Mouse (Mus musculus): ENCODE measurements around the gene Pigb. TPM values are rescaled to one million over a fixed set of nuclear protein-coding genes. Genes with fewer than 3 reads are reported as not detected.
"Not testable (repeated sequence)": the region's sequence is repeated elsewhere in the genome, so short reads cannot be mapped to it uniquely, and the experiment has no call there.

The Pigb gene
- polyA plus RNA-seq (2014; fragmentation: Nextera tagmentation; extraction: Ambion mirVana), result 13.2 and 21.0 TPM in 2 replicates

- no peaks in the 10 kb centered on the region for H3K27me3 ChIP-seq (ENCODE audit: control insufficient read depth, insufficient read depth, low read length)
- peak within 1 kb of the TSS; percentile 59 for H3K4me3 ChIP-seq (replicated peaks; ENCODE audit: low read length)
- H3K4me1 ChIP-seq (replicated peaks; ENCODE audit: control insufficient read depth, insufficient read depth, low read length), result peaks cover 20% of the 10 kb centered on the region
- 35% methylated on average over 6 of the region's 6 CpGs for WGBS
- H3K9me3 ChIP-seq (ENCODE audit: control insufficient read depth, low read length), result no peaks in the 10 kb centered on the region
- H3K9ac ChIP-seq, result peak within 1 kb of the TSS; percentile 80
- ATAC-seq (ENCODE audit: low FRiP score), result no peak
- no peak for DNase-seq (ENCODE audit: low spot score)
- peaks cover 10% of the 10 kb centered on the region; the same call in 1 of the 2 replicates for H3K36me3 ChIP-seq (replicated peaks; ENCODE audit: control insufficient read depth, insufficient read depth)
- peak within 1 kb of the TSS; percentile 90 for H3K27ac ChIP-seq
- peak within 1 kb of the TSS; percentile 93 for H3K4me2 ChIP-seq (replicated peaks)
Measured at GRCm38 (mm10) chr9:73040080-73040479, at the start of gene Pigb. Gene Pigb (minus strand): TSS chr9:73040378.

GRCm38 (mm10) chr9:73089222-73089920, 49.2 kb upstream of the Pigb start:
- Histone ChIP-seq H3K36me3 (replicated peaks; ENCODE audit: control insufficient read depth, insufficient read depth) (no peaks in the 10 kb centered on the region), H3K9me3 (ENCODE audit: control insufficient read depth, low read length) (no peaks in the 10 kb centered on the region), H3K4me3 (replicated peaks; ENCODE audit: low read length) (no peak overlapping the region), H3K4me1 (replicated peaks; ENCODE audit: control insufficient read depth, insufficient read depth, low read length) (no peaks in the 10 kb centered on the region), H3K9ac (no peak overlapping the region), H3K4me2 (replicated peaks) (no peak overlapping the region), H3K27ac (no peak overlapping the region), H3K27me3 (ENCODE audit: control insufficient read depth, insufficient read depth, low read length) (no peaks in the 10 kb centered on the region)
- WGBS, result 81% methylated on average over 16 of the region's 16 CpGs
- no peak for DNase-seq (ENCODE audit: low spot score)
- ATAC-seq (ENCODE audit: low FRiP score), result no peak

GRCm38 (mm10) chr9:73087581-73087980, 47.4 kb upstream of the Pigb start:
- Histone ChIP-seq H3K4me3 (replicated peaks; ENCODE audit: low read length) (no peak overlapping the region), H3K9ac (no peak overlapping the region), H3K9me3 (ENCODE audit: control insufficient read depth, low read length) (no peaks in the 10 kb centered on the region), H3K4me2 (replicated peaks) (no peak overlapping the region), H3K27ac (no peak overlapping the region), H3K36me3 (replicated peaks; ENCODE audit: control insufficient read depth, insufficient read depth) (no peaks in the 10 kb centered on the region), H3K4me1 (replicated peaks; ENCODE audit: control insufficient read depth, insufficient read depth, low read length) (no peaks in the 10 kb centered on the region), H3K27me3 (ENCODE audit: control insufficient read depth, insufficient read depth, low read length) (no peaks in the 10 kb centered on the region)
- DNase-seq (ENCODE audit: low spot score) (no peak), ATAC-seq (ENCODE audit: low FRiP score) (no peak)
- 78% methylated on average over 5 of the region's 5 CpGs for WGBS

GRCm38 (mm10) chr9:73087121-73087520, 46.9 kb upstream of the Pigb start:
- Histone ChIP-seq H3K27me3 (ENCODE audit: control insufficient read depth, insufficient read depth, low read length) (no peaks in the 10 kb centered on the region), H3K9ac (no peak overlapping the region), H3K4me2 (replicated peaks) (no peak overlapping the region), H3K9me3 (ENCODE audit: control insufficient read depth, low read length) (no peaks in the 10 kb centered on the region), H3K4me1 (replicated peaks; ENCODE audit: control insufficient read depth, insufficient read depth, low read length) (no peaks in the 10 kb centered on the region), H3K4me3 (replicated peaks; ENCODE audit: low read length) (no peak overlapping the region), H3K36me3 (replicated peaks; ENCODE audit: control insufficient read depth, insufficient read depth) (no peaks in the 10 kb centered on the region), H3K27ac (no peak overlapping the region)
- WGBS, result 58% methylated on average over 8 of the region's 8 CpGs
- DNase-seq (ENCODE audit: low spot score) (no peak), ATAC-seq (ENCODE audit: low FRiP score) (no peak)

- Histone ChIP-seq H3K9me3 (ENCODE audit: control insufficient read depth, low read length) (no peaks in the 10 kb centered on the region), H3K27me3 (ENCODE audit: control insufficient read depth, insufficient read depth, low read length) (no peaks in the 10 kb centered on the region), H3K36me3 (replicated peaks; ENCODE audit: control insufficient read depth, insufficient read depth) (no peaks in the 10 kb centered on the region), H3K9ac (no peak overlapping the region), H3K4me1 (replicated peaks; ENCODE audit: control insufficient read depth, insufficient read depth, low read length) (no peaks in the 10 kb centered on the region), H3K4me3 (replicated peaks; ENCODE audit: low read length) (no peak overlapping the region), H3K4me2 (replicated peaks) (no peak overlapping the region), H3K27ac (no peak overlapping the region)
- ATAC-seq (ENCODE audit: low FRiP score), result no peak
- 87% methylated on average over 6 of the region's 6 CpGs for WGBS
- DNase-seq (ENCODE audit: low spot score), result no peak
Measured at GRCm38 (mm10) chr9:73085845-73086244, 45.7 kb upstream of the Pigb start.

- 82% methylated on average over 6 of the region's 6 CpGs for WGBS
- DNase-seq (ENCODE audit: low spot score) (no peak), ATAC-seq (ENCODE audit: low FRiP score) (no peak)
- Histone ChIP-seq H3K4me1 (replicated peaks; ENCODE audit: control insufficient read depth, insufficient read depth, low read length) (no peaks in the 10 kb centered on the region), H3K4me2 (replicated peaks) (no peak overlapping the region), H3K27ac (no peak overlapping the region), H3K9ac (no peak overlapping the region), H3K27me3 (ENCODE audit: control insufficient read depth, insufficient read depth, low read length) (no peaks in the 10 kb centered on the region), H3K9me3 (ENCODE audit: control insufficient read depth, low read length) (no peaks in the 10 kb centered on the region), H3K36me3 (replicated peaks; ENCODE audit: control insufficient read depth, insufficient read depth) (no peaks in the 10 kb centered on the region), H3K4me3 (replicated peaks; ENCODE audit: low read length) (no peak overlapping the region)
Measured at GRCm38 (mm10) chr9:73083956-73084355, 43.8 kb upstream of the Pigb start.

GRCm38 (mm10) chr9:73082291-73083000, 42.3 kb upstream of the Pigb start:
- Histone ChIP-seq H3K27ac (no peak overlapping the region), H3K9me3 (ENCODE audit: control insufficient read depth, low read length) (no peaks in the 10 kb centered on the region), H3K4me2 (replicated peaks) (no peak overlapping the region), H3K9ac (no peak overlapping the region), H3K36me3 (replicated peaks; ENCODE audit: control insufficient read depth, insufficient read depth) (no peaks in the 10 kb centered on the region), H3K4me1 (replicated peaks; ENCODE audit: control insufficient read depth, insufficient read depth, low read length) (no peaks in the 10 kb centered on the region), H3K27me3 (ENCODE audit: control insufficient read depth, insufficient read depth, low read length) (no peaks in the 10 kb centered on the region), H3K4me3 (replicated peaks; ENCODE audit: low read length) (no peak overlapping the region)
- ATAC-seq (ENCODE audit: low FRiP score) (no peak), DNase-seq (ENCODE audit: low spot score) (no peak)
- 78% methylated on average over 8 of the region's 8 CpGs for WGBS

GRCm38 (mm10) chr9:73079801-73080325, 39.7 kb upstream of the Pigb start:
- Histone ChIP-seq H3K4me3 (replicated peaks; ENCODE audit: low read length) (no peak overlapping the region), H3K36me3 (replicated peaks; ENCODE audit: control insufficient read depth, insufficient read depth) (no peaks in the 10 kb centered on the region), H3K4me1 (replicated peaks; ENCODE audit: control insufficient read depth, insufficient read depth, low read length) (no peaks in the 10 kb centered on the region), H3K9me3 (ENCODE audit: control insufficient read depth, low read length) (no peaks in the 10 kb centered on the region), H3K4me2 (replicated peaks) (no peak overlapping the region), H3K27ac (no peak overlapping the region), H3K9ac (no peak overlapping the region), H3K27me3 (ENCODE audit: control insufficient read depth, insufficient read depth, low read length) (no peaks in the 10 kb centered on the region)
- DNase-seq (ENCODE audit: low spot score) (no peak), ATAC-seq (ENCODE audit: low FRiP score) (no peak)
- WGBS, result 31% methylated on average over 7 of the region's 7 CpGs

- ATAC-seq (ENCODE audit: low FRiP score); H3K9ac ChIP-seq; H3K27ac ChIP-seq; H3K9me3 ChIP-seq (ENCODE audit: control insufficient read depth, low read length); H3K27me3 ChIP-seq (ENCODE audit: control insufficient read depth, insufficient read depth, low read length); H3K4me2 ChIP-seq (replicated peaks); H3K36me3 ChIP-seq (replicated peaks; ENCODE audit: control insufficient read depth, insufficient read depth); H3K4me1 ChIP-seq (replicated peaks; ENCODE audit: control insufficient read depth, insufficient read depth, low read length); DNase-seq (ENCODE audit: low spot score); H3K4me3 ChIP-seq (replicated peaks; ENCODE audit: low read length): not testable (repeated sequence)
- 89% methylated on average over 10 of the region's 12 CpGs for WGBS
Measured at GRCm38 (mm10) chr9:73079349-73079748, 39.2 kb upstream of the Pigb start.

All from hindbrain, embryonic 14.5 days (tissue).